ENCODE assay signal across 8 mouse cellular contexts in genomic region chr7:6343501-6344071, GRCm38 (mm10). TPM values are rescaled to one million over a fixed set of nuclear protein-coding genes. Genes with fewer than 3 reads are reported as not detected.
A peak's percentile ranks its signal among the peaks of the same experiment; 100 is the strongest.
DNase-seq lines count a peak whose midpoint lies in the region; ATAC-seq lines count a peak whose summit lies in the region.
"Had no signal": no experiment of that assay in that cellular context is flagged by ENCODE, and none has a peak within 500 bp of the region (broad histone marks: within the 10 kb centered on the region; RNA-seq: fewer than 3 reads in every experiment).

Gm3854 (plus strand) TSS chr7:6343759.

- H3K9ac ChIP-seq in intestine, embryonic 16.5 days (ENCODE audit: low read depth, low read length), result peak within 1 kb of the TSS; percentile 74

- H3K4me2 ChIP-seq in intestine, embryonic 16.5 days (ENCODE audit: low read depth, low read length), result peak within 1 kb of the TSS; percentile 65

- H3K36me3 ChIP-seq in intestine, embryonic 16.5 days (ENCODE audit: control insufficient read depth, insufficient read depth, low read length), result no peaks in the 10 kb centered on the region

- H3K4me3 ChIP-seq in intestine, embryonic 16.5 days (ENCODE audit: low read length), result peak within 1 kb of the TSS; percentile 67

- peak; percentile 94 for ATAC-seq in intestine, embryonic 16.5 days
- peak; percentile 93 for ATAC-seq in megakaryocyte progenitor cell, adult 5-6 weeks (replicated peaks; ENCODE audit: poor library complexity)

- WGBS in intestine, embryonic 16.5 days, result under 1% methylated on average over 26 of the region's 26 CpGs

- no peaks in the 10 kb centered on the region for H3K9me3 ChIP-seq in intestine, embryonic 16.5 days (ENCODE audit: control insufficient read depth, low read length)

- H3K27ac ChIP-seq in intestine, embryonic 16.5 days (ENCODE audit: low read length), result no peak within 1 kb of the TSS

- H3K27me3 ChIP-seq in intestine, embryonic 16.5 days (replicated peaks; ENCODE audit: control insufficient read depth, insufficient read depth, low read length), result no peaks in the 10 kb centered on the region

- intact Hi-C loops in left cerebral cortex, postnatal 25 days (cut with DNase I), result loop anchor here (2.0 kb wide), 2 partner anchors 13 to 19 kb away; partner anchors contain the start of genes Zfp583 and Zfp78

- peak; percentile 46 for DNase-seq in adrenal gland, postnatal 25 days
- peak; percentile 67 for DNase-seq in embryo, embryonic 11.5 days (ENCODE audit: low read depth, low spot score)
- peak; percentile 95 for DNase-seq in heart, adult 11 months
- DNase-seq in left cerebral cortex, postnatal 25 days (ENCODE audit: low spot score in 2 of 2), result peak; percentile 88 to 93
- peak; percentile 87 for DNase-seq in right cerebral cortex, postnatal 25 days

- H3K4me1 ChIP-seq in intestine, embryonic 16.5 days (ENCODE audit: control insufficient read depth, insufficient read depth, low read length), result no peaks in the 10 kb centered on the region

RNA-seq across cellular contexts. Expression of gene Gm3854, which starts in this region (rescaled TPM):
- 0.62 and 0.94 TPM in 2 replicates for total RNA-seq in adrenal gland, postnatal 25 days (2021)
- polyA plus RNA-seq in intestine, embryonic 16.5 days (2015; fragmentation: Nextera tagmentation; extraction: Ambion mirVana), result 0.95 and 1.3 TPM in 2 replicates
- total RNA-seq in left cerebral cortex, postnatal 25 days (2021), result 1 to 10 TPM; 5.2 to 7.3 TPM
- total RNA-seq in megakaryocyte progenitor cell, adult 5-6 weeks (2015), result 0.20 TPM in 2 replicates
- 0.57 and 0.79 TPM in 2 replicates for total RNA-seq in megakaryocyte progenitor cell, adult 5-6 weeks (2017)
- polyA plus RNA-seq: large intestine, adult 2 months had no signal

Comparison
In these comparisons a context has a peak if more than half of its experiments do, and no peak if none do; other contexts are left out.
1. Peak in DNase-seq in adrenal gland, postnatal 25 days; RNA of the gene not detected or under 1 TPM.
2. Peak in ATAC-seq in megakaryocyte progenitor cell, adult 5-6 weeks; RNA of the gene not detected or under 1 TPM.